Mouse (Mus musculus) lung, postnatal 0 days (tissue): ENCODE results near the gene D230025D16Rik. TPM values are rescaled to one million over a fixed set of nuclear protein-coding genes. Genes with fewer than 3 reads are reported as not detected.
"Not testable (repeated sequence)": the region's sequence is repeated elsewhere in the genome, so short reads cannot be mapped to it uniquely, and the experiment has no call there.

ENCODE experiments used
- ATAC-seq: fragments of 200-750 bp; cut with Nextera tagmentation; 2 replicates; pipeline ENCODE4 v1.8.0; 2017; ENCODE audit warnings: moderate library complexity
- DNase-seq: peaks from one replicate; pipeline ENCODE4 v3.0.0-alpha.2; 2016; ENCODE audit warnings: low spot score
- H3K27ac ChIP-seq: fragments of 300-500 bp; sonication (generic); 2 replicates; pipeline ENCODE4 v1.5.1; 2014; ENCODE audit warnings: antibody characterized with exemption, mild to moderate bottlenecking, low read length, mixed read lengths
- H3K27me3 ChIP-seq: fragments of 300-500 bp; sonication (generic); replicated peaks from 2 replicates; pipeline ENCODE4 v1.6.1; 2014; ENCODE audit warnings: low read length, mixed read lengths; ENCODE audit not compliant: insufficient read depth
- H3K36me3 ChIP-seq: fragments of 300-500 bp; sonication (generic); 2 replicates; pipeline ENCODE4 v1.6.1; 2014; ENCODE audit warnings: low read length, mixed read lengths; ENCODE audit not compliant: insufficient read depth
- H3K4me1 ChIP-seq: fragments of 300-500 bp; sonication (generic); 2 replicates; pipeline ENCODE4 v1.6.1; 2014; ENCODE audit warnings: antibody characterized with exemption, low read depth, low read length, mixed read lengths; ENCODE audit not compliant: insufficient read depth
- H3K4me2 ChIP-seq: fragments of 300-500 bp; sonication (generic); replicated peaks from 2 replicates; pipeline ENCODE4 v1.6.1; 2014; ENCODE audit warnings: low read depth, mild to moderate bottlenecking, low read length, moderate library complexity, mixed read lengths
- H3K4me3 ChIP-seq: fragments of 300-500 bp; sonication (generic); 2 replicates; pipeline ENCODE4 v1.5.1; 2014; ENCODE audit warnings: low read depth, low read length
- H3K9ac ChIP-seq: fragments of 300-500 bp; sonication (generic); replicated peaks from 2 replicates; pipeline ENCODE4 v1.6.1; 2014; ENCODE audit warnings: low read depth, mild to moderate bottlenecking
- H3K9me3 ChIP-seq: fragments of 300-500 bp; sonication (generic); 2 replicates; pipeline ENCODE4 v1.6.1; 2016; ENCODE audit warnings: low read length, mixed read lengths
- CTCF ChIP-seq: IDR thresholded peaks from 2 replicates; pipeline ENCODE4 v1.5.1; 2016; ENCODE audit warnings: antibody characterized with exemption, mild to moderate bottlenecking
- EP300 ChIP-seq: IDR thresholded peaks from 2 replicates; pipeline ENCODE4 v1.6.1; 2016; ENCODE audit warnings: antibody characterized with exemption, mild to moderate bottlenecking, control low read depth
- WGBS: fragments of 180-500 bp; shearing (Covaris S2); extraction: QIAGEN DNeasy Blood & Tissue Kit; methylation state at CpG from one replicate; pipeline ENCODE4 v1.1.7; 2014; 5-methylcytosine and 5-hydroxymethylcytosine counted together
- polyA plus RNA-seq: library from polyadenylated mRNA; unstranded; fragments of >200 nt; fragmentation: Nextera tagmentation; extraction: Ambion mirVana; gene quantifications from 2 replicates; pipeline ENCODE4 v1.2.1, GENCODE M21; 2015

D230025D16Rik gene
- polyA plus RNA-seq, 1 experiment from 2014 or later: 91.3 TPM

DNA sequence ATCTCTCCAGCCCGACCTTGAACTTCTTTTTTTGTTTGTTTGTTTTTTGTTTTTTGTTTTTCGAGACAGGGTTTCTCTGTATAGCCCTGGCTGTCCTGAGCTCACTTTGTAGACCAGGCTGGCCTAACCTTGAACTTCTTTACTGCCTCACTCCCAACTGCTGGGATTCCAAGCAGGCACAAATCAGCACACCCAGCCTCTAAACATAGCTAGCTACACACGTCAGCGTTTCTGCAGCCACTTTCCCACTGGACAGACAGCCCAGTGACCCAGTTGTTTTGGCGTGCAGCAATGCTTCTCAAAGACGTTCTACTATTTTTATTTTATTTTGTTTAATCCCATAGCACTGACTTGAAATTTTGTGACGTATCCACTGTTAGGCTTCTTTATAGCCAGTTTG is 1.1 kb upstream of the D230025D16Rik start:
- Histone ChIP-seq H3K4me3 (no peak overlapping the region), H3K27ac (0 out of 2 replicates have a peak overlapping the region, but pooled peaks have one; percentile 99), H3K27me3 (no peaks in the 10 kb centered on the region), H3K9me3 (no peaks in the 10 kb centered on the region), H3K4me2 (no peak overlapping the region), H3K36me3 (no peaks in the 10 kb centered on the region), H3K9ac (no peak overlapping the region), H3K4me1 (no peaks in the 10 kb centered on the region)
- no peak for DNase-seq
- TF ChIP-seq EP300 (no peak), CTCF (no peak)
- WGBS: 74% methylated on average over 7 of the region's 7 CpGs
- no peak for ATAC-seq

GRCm38 (mm10) chr8:105225272-105225593 is 288 bp downstream of the D230025D16Rik start:
- Histone ChIP-seq H3K27ac (peak overlapping the region; percentile 99), H3K36me3 (no peaks in the 10 kb centered on the region), H3K4me1 (no peaks in the 10 kb centered on the region), H3K9me3 (no peaks in the 10 kb centered on the region), H3K4me3 (peak overlapping the region; percentile 85), H3K27me3 (no peaks in the 10 kb centered on the region), H3K4me2 (peak overlapping the region; percentile 73), H3K9ac (peak overlapping the region; percentile 94)
- no peak for ATAC-seq
- no peak for DNase-seq
- TF ChIP-seq EP300 (no peak), CTCF (no peak)
- 0% methylated on average over 20 of the region's 27 CpGs for WGBS

DNA sequence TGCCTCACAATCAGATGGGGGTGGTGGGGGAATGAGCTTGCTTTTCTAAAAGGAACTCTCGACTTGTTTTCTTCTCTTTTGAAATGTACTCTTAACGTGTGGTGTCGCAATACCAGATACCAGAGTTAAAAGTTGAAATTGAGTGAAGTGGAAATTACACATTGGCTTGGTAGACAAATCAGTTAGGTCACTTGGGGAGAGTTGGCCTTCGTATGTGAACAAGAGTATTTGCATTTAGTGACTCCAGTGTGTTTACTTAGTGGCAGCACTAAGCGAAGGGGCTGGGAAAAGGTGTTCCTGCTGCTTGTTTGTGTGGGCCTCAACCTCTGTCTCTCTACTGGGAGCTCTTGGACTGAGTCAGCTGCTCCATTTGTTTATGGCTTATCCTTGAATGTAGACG is 972 bp downstream of the D230025D16Rik start:
- H3K27ac ChIP-seq: peak overlapping the region; percentile 99

DNA sequence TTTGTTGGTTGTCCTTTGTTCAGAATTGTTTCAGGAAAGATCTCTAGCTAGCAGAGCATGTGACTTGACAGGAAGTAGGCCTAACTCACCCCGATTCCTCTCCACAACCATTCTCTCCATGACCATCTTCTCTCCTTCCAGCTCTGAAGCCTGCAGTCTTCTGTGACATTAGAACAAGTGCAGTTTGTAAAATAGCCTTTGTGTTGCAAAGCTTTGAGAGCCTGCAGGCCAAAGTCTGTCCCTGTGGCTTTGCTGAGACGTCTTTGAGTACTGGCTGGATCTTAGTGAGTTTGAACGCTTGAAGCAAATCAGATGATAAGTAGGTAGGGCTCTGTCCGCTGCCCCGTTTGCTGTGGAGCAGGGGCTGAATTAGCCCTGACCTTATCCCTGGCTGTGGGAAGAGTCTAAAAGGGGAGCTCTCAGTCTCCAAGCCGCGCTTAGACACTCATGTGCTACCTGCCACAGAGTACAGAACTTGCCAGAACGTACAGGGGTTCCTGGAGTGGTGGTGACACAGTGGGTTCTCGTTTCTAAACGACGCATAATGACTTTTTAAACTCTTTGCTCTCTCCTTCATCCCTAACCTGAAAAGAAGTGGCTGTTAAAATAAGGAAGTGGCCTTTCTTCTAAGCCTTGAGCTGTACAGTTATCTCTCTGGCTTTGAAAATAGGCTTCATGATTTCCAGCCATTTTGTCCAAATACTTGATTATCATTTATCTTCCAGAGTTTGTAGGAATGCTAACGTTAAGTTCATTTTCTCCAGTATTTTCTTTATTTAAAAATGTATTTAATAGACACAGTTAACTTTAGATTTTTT is 6.8 kb downstream of the D230025D16Rik start:
- Histone ChIP-seq H3K9ac (no peak overlapping the region), H3K4me1 (peaks cover 3% of the 10 kb centered on the region; the same call in 1 of the 2 replicates), H3K4me3 (no peak overlapping the region), H3K36me3 (peaks cover 16% of the 10 kb centered on the region; the same call in 1 of the 2 replicates), H3K9me3 (no peaks in the 10 kb centered on the region), H3K27ac (no peak overlapping the region), H3K4me2 (no peak overlapping the region; the same call in 1 of the 2 replicates), H3K27me3 (no peaks in the 10 kb centered on the region)
- no peak for TF ChIP-seq EP300
- no peak for TF ChIP-seq CTCF
- no peak for ATAC-seq
- WGBS: 56% methylated on average over 12 of the region's 12 CpGs
- DNase-seq: no peak

More for the DNA sequence above, 972 bp downstream of the D230025D16Rik start:
- Histone ChIP-seq H3K27me3 (no peaks in the 10 kb centered on the region), H3K9ac (peak overlapping the region; percentile 94; the same call in 1 of the 2 replicates), H3K4me1 (no peaks in the 10 kb centered on the region), H3K36me3 (no peaks in the 10 kb centered on the region), H3K9me3 (no peaks in the 10 kb centered on the region), H3K4me2 (peak overlapping the region; percentile 73), H3K4me3 (peak overlapping the region; percentile 85)
- ATAC-seq: peak; percentile 79
- TF ChIP-seq CTCF: no peak
- TF ChIP-seq EP300: peak; percentile 94
- WGBS: 6% methylated on average over 6 of the region's 6 CpGs
- DNase-seq: peak; percentile 97

DNA sequence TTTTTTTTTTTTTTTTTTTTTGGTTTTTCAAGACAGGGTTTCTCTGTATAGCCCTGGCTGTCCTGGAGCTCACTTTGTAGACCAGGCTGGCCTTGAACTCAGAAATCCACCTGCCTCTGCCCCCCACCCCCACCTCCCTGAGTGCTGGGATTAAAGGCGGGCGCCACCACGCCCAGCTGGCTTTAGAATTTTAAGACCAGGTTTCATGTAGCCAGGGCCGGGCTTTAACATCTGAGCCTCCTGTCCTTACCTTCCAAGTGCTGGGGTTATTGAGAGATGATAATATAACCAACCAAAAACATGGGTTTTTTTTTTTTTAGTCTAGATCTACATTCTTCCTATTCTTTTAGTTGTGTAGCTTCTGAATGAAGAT is 7.4 kb downstream of the D230025D16Rik start:
- not testable (repeated sequence) for H3K9ac ChIP-seq
- WGBS: 89% methylated on average over 4 of the region's 4 CpGs

DNA sequence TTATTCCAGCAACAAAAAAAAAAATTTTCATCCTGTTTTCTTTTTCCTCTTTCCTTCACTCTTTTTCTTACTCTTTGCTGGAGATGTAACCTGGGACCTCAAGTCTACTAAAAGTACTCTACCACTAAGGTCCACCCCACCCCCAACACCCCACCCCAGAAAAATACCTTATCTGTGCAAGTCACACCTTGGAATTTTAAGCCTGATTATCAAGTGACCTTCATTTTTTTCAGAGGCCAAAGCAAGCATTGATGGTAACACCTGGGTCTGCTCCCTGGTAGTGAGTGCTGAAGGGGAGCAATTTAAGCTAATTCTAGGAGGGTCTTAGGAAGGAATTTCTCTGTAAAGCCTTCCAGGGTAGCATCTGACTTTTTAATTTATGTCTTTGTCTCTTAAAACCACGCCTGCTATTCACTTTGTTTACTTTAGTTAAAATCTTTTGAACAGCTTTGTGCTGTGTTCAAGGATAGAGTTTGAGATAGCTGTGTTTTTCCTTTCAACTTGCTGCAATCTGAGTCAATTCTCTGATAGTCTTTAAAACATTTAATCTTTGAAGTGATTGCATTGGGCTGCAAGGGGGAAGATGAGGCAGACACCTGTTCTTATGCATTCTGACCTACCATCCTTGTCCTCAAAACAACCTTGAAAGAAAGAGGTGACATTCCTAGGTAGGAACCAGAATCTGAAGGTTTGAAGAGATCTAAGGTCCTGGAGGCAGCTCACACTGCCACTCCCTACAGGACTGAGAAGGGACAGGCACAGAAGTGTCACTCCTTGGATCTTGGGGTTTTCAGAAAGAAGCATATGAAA is 8.4 kb downstream of the D230025D16Rik start:
- Histone ChIP-seq H3K4me2 (no peak overlapping the region), H3K4me3 (no peak overlapping the region), H3K27ac (no peak overlapping the region), H3K36me3 (peaks cover 16% of the 10 kb centered on the region; the same call in 1 of the 2 replicates), H3K9me3 (no peaks in the 10 kb centered on the region), H3K27me3 (no peaks in the 10 kb centered on the region), H3K4me1 (peaks cover 3% of the 10 kb centered on the region; the same call in 1 of the 2 replicates), H3K9ac (no peak overlapping the region)
- DNase-seq: no peak
- ATAC-seq: no peak
- 30% methylated on average over 1 of the region's 1 CpGs for WGBS
- TF ChIP-seq EP300: no peak
- TF ChIP-seq CTCF: no peak

More for the DNA sequence above, 7.4 kb downstream of the D230025D16Rik start:
- not testable (repeated sequence) for H3K9me3 ChIP-seq, H3K4me1 ChIP-seq, ATAC-seq, H3K4me2 ChIP-seq, H3K4me3 ChIP-seq, H3K27me3 ChIP-seq, DNase-seq, H3K27ac ChIP-seq
- H3K36me3 ChIP-seq: peaks cover 16% of the 10 kb centered on the region; the same call in 1 of the 2 replicates
